Mouse (Mus musculus): ENCODE results near the gene Fbxw5.
A peak's percentile ranks its signal among the peaks of the same experiment; 100 is the strongest.

The Fbxw5 gene

DNA sequence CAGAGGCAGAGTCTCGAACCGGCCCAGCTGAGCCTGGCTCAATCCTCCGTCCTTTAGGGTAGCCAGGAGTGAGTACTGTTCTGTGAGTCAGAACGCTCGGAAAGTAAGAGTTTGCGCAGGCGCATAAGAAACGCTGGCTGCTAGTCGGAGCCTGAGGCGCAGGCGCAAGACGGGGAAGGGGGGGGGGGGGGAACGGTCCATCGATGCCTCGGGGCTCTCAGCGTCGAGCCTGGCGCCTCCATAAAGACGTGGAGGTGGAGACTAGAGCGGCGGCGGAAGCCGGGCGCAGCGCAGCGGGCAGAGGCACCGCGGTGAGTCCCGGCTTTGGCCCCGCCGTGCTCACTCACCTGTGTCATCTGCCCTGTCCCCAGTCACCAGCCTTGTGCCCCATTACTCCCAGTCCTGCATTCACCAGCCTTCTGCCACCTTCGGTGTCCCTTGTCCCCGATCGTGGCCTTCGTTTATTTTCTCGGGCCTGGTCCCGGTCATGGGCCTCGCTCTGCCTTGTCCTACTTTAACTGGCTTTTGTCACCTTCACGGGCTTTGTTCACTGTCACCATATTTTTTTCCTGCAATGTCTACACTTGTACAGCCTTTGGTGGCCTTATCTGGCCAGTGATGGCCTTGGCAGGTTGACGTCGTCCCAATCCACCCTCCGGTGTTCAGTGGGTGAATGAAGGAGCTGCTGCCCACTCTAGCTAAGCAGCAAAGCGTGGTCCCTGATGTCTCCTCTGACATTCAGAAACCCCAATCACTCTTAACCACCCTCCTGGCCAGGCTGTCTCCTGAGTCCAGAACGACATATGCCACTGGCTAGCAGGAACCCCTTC is at the start of gene Fbxw5:
TSS of gene Fbxw5 (plus strand) at position 175 of the 830 bp plus-strand sequence.
- DNase-seq: peak; percentile 77

GRCm38 (mm10) chr2:25450853-25451647 is 49.5 kb upstream of the Fbxw5 start:
- no peak for DNase-seq

DNA sequence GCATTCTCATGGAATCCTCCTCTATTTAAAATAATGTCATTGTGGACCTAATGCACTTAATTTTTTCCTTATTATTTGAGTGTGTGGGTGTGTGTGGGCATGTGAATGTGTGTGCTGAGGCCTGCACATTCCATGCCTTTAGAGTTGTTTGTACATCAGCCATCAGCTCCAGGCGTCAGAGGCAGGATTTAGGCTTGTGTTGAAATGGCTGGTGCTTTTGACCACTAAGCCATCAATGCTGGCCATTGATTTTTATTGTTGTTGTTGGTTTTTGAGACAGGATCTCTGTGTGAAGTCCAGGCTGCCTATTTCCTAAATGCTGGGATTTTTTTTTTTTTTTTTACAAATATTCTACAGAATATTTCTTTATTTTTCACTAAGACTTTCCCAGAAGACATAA is 47.6 kb upstream of the Fbxw5 start:
- DNase-seq: no peak

GRCm38 (mm10) chr2:25456205-25456953 is 44.2 kb upstream of the Fbxw5 start, which contains the start of gene Clic3:
Clic3 (plus strand) TSS chr2:25456838.
- DNase-seq: no peak

DNA sequence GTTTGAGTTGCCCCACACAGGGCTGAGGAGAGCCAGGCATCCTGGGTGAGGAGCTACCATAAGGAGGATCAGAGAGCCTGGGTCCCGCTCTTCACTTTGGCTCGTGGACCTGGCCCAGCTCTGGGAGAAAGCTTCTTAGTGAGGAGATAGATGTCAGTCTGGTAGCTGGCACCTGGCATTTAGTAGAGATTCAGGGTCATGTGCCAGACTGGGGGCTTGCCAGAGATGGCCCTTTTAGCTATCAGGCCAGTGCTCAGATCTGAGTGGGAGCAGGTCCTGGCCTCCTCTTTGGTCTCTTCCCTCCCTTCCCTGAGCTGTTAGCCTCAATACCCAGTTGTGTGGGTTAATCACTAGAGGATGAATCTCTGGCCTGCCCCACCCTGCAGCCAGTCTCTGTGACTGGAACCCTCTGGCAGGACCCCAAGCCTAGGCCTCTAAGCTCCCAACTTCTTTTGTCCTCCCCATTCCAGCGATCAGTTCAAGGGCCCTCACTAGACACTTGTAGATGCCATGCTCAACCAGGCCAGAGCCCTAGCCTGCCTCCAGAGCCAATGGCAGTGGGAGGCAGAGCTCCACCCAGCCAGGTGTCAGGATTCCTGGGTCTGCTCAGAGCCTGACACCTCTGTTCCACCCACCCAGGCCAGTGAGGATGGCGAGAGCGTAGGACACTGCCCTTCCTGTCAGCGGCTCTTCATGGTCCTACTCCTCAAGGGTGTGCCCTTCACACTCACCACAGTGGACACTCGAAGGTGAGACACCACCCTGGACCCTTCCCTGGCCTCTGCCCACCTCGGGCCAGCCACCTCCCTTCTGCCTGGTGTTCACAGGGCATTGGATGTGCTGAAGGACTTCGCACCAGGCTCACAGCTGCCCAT is 43.3 kb upstream of the Fbxw5 start:
- DNase-seq: no peak

- DNase-seq: peak; percentile 42
Observed at GRCm38 (mm10) chr2:25458911-25459310, 41.6 kb upstream of the Fbxw5 start.

GRCm38 (mm10) chr2:25460135-25460534 is 40.4 kb upstream of the Fbxw5 start:
- peak; percentile 43 for DNase-seq

DNA sequence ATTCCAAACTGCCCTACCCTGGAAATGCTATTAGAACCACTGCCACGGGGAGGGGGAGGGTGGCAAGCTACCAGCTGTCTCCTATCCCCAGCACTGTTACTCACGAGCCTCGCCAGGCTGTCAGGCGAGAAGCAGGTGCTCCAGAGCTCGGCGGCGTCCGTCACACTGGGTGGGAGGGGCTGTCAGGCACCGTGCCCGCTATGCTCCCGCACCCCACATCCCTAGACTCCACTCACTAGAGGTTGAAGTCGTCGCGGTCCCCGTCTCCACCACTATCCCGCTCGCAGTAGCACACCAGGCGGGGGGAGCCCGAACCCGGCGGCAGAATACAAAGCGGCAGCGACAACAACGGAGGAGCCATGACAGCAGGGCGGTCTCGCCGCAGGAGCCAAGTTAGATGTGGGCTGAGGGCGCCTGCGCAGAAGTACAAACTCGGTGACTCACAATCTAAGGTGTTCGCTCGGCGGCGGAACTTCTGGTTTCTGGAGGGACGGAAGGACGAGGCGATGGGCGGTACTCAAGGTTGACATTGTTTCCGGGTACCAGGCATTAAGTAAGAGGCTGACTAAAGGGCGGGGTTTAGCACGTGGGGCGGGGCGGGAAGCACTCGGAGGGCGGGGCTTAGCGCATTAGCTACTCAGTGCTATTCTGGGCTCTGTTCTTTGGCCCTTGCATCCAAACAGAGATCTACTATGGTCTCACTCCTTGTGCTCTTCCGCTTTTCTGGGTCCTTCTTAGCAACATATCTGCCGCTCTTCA is 39.8 kb upstream of the Fbxw5 start, which contains the start of gene Paxx:
TSS of gene Paxx (minus strand) at position 544 of the 759 bp plus-strand sequence.
- peak; percentile 85 for DNase-seq

DNA sequence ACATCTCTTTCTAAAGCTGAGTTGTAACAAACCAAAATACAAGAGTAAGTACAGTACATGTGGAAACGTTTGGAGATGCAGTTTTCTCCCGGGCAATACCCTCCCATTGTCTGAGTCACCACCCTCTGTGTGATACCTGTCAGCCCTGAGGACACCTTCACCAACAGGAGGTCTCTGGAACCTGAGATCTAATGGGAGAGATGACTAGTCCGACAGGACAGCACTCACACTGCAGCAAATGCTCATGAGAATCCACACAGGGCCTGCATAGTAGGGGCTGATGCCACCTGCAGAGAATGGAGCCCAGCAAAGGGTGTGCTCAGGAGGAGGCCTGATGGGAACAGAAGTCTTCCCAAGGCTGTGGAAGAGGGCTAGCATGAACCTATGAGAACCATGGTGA is 39.1 kb upstream of the Fbxw5 start:
- no peak for DNase-seq

DNA sequence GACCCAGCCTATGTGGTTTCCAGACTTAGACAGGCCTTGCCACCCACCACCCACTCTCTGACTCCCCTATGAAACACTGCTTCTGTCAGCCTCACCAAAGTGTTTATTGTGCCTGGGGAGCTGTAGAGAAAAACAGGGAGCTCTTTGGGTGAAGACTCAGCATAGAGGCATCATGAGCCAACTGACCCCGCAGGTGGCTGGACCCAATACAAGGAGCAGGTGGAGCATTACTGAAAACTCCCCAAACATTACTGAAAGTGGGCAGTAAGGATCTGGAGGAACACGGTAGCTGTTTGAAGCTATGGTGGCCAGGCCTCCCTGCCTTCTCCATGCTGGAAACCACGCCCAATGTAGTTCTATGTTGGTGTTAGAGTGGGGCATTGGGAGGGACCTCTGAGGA is 36.9 kb upstream of the Fbxw5 start:
- DNase-seq: no peak

GRCm38 (mm10) chr2:25465256-25465655 is 35.3 kb upstream of the Fbxw5 start:
- DNase-seq: no peak

DNA sequence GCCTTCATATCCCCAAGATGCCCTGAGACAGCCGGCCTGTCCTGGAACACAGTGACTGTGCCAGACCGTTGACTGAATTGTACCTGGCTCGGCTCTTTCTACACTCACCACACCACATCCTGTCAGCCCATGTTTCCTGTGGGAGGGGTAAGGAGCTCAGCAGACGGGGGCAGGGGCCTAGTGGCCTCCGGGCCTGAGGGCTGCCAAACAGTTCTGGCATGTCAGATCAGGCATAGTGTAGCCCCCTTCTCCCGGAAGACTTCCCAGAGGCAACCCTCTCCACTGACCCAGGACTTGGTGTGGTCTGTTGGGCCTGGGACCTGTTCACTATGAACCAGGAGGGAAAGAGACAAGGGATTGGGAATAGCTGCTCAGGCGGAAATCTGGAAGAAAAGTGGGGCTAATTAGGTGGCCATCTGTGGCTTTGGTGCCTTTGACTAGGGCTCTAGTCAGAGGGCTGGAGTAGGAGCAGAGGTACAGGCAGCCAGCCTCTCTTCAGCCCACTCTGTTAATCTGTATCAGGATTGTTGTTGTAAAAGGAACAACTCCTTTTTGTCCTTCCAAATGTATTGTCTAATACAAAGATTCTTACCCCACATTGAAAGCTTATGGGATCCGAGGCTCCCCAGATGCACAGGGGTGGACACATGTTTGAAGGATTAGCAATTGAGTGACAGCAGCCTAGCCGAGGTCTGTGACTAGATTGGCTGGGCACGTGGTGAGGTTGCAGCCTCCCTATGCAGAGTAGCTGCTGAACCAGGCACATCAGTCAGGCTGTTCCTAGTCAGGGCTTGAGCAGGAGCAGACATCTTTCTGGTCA is 34.5 kb upstream of the Fbxw5 start:
- no peak for DNase-seq

GRCm38 (mm10) chr2:25467606-25468303 is 32.8 kb upstream of the Fbxw5 start:
- no peak for DNase-seq

DNA sequence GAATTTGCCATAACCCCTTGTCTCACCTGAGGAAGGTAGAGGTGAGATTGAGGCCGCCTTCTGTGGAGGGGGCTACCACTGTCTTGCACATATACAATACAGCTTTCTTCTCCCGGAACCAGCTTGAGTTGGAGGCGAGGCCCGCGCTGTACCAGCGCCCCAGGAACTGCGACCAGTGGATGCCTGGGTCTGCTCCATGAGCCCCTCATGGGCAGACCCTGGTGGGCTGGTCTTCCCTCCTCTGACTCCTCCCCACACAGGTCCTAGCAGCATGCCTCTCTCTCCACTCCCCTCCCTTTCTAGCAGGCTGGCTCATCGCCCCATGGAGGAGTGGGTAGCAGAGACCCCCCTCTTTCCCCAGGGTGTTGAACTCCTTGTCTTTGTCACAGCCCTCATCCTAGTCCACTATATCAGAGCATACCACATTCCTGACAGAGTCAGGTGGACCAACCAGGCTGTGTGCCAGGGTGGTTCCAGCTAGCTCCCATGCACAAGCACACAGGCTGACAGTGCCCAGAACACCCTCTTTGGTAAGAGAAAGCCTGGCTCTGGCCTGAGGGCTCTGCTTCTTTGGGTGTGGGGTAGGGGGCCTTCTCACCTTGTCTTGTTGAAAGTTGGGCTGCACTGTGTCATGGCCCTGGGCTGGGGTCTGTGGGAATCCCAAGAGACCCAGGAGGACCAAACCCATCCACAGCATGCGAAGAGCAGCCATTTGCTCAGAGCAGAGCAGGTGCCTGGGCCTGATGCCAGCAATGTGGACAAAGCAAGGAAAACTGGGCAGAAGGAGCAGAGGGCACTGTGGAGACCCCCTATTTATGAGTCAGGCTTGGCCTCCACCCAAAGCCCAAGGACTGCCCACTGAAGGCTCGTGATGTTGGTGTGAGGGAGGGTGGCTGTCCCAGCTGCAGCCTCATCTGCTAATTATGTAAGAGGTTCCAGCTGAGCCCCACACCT is 31.3 kb upstream of the Fbxw5 start:
- DNase-seq: peak; percentile 65

GRCm38 (mm10) chr2:25469969-25470368 is 30.6 kb upstream of the Fbxw5 start, which contains the start of gene Ptgds:
Ptgds (minus strand) TSS chr2:25470046.
- no peak for DNase-seq

GRCm38 (mm10) chr2:25472550-25472949 is 28.0 kb upstream of the Fbxw5 start:
- no peak for DNase-seq

GRCm38 (mm10) chr2:25477541-25477940 is 23.0 kb upstream of the Fbxw5 start:
- no peak for DNase-seq

- no peak for DNase-seq
Observed at GRCm38 (mm10) chr2:25477967-25478675, 22.4 kb upstream of the Fbxw5 start.

All from right cerebral cortex, postnatal 4 days (tissue).